Mouse (Mus musculus) urinary bladder, postnatal 25 days (tissue): ENCODE measurements around the gene C1qtnf2.

Experiments used
- DNase-seq: peaks from one replicate; pipeline ENCODE4 v3.0.0; 2022; ENCODE audit warnings: low spot score

Gene C1qtnf2

GRCm38 (mm10) chr11:43474225-43474774, at the start of gene C1qtnf2:
Gene C1qtnf2, plus strand, starts transcription at chr11:43474276.
- DNase-seq: peak; percentile 53

GRCm38 (mm10) chr11:43424386-43424785, 49.7 kb upstream of the C1qtnf2 start:
- DNase-seq: no peak

GRCm38 (mm10) chr11:43425166-43425709, 48.8 kb upstream of the C1qtnf2 start:
- DNase-seq: no peak

- peak; percentile 60 for DNase-seq
Measured at GRCm38 (mm10) chr11:43425824-43426413, 48.2 kb upstream of the C1qtnf2 start, which contains the start of gene Pttg1. Gene Pttg1, minus strand, starts transcription at chr11:43426251.

- DNase-seq: peak; percentile 12
Measured at GRCm38 (mm10) chr11:43426414-43426884, 47.6 kb upstream of the C1qtnf2 start.

- peak; percentile 60 for DNase-seq
Measured at GRCm38 (mm10) chr11:43433254-43434023, 40.6 kb upstream of the C1qtnf2 start, which contains the start of gene Slu7. Gene Slu7, plus strand, starts transcription at chr11:43433744.

- DNase-seq: no peak
Measured at GRCm38 (mm10) chr11:43434024-43434407, 40.1 kb upstream of the C1qtnf2 start.

GRCm38 (mm10) chr11:43441121-43441520, 33.0 kb upstream of the C1qtnf2 start:
- DNase-seq: no peak

GRCm38 (mm10) chr11:43443183-43443582, 30.9 kb upstream of the C1qtnf2 start:
- no peak for DNase-seq

- DNase-seq: no peak
Measured at GRCm38 (mm10) chr11:43449916-43450315, 24.2 kb upstream of the C1qtnf2 start.

GRCm38 (mm10) chr11:43451322-43451721, 22.8 kb upstream of the C1qtnf2 start:
- no peak for DNase-seq

- DNase-seq: no peak
Measured at GRCm38 (mm10) chr11:43452266-43452665, 21.8 kb upstream of the C1qtnf2 start.

GRCm38 (mm10) chr11:43463204-43463603, 10.9 kb upstream of the C1qtnf2 start:
- DNase-seq: no peak

GRCm38 (mm10) chr11:43470118-43470517, 4.0 kb upstream of the C1qtnf2 start:
- DNase-seq: no peak

GRCm38 (mm10) chr11:43470881-43471820, 2.9 kb upstream of the C1qtnf2 start:
- no peak for DNase-seq

- DNase-seq: no peak
Measured at GRCm38 (mm10) chr11:43473115-43473514, 961 bp upstream of the C1qtnf2 start.

- no peak for DNase-seq
Measured at GRCm38 (mm10) chr11:43473635-43474224, 346 bp upstream of the C1qtnf2 start.

- DNase-seq: no peak
Measured at GRCm38 (mm10) chr11:43479376-43479775, 5.3 kb downstream of the C1qtnf2 start.

- no peak for DNase-seq
Measured at GRCm38 (mm10) chr11:43480561-43480960, 6.5 kb downstream of the C1qtnf2 start.

GRCm38 (mm10) chr11:43481672-43482522, 7.8 kb downstream of the C1qtnf2 start:
- DNase-seq: no peak
